Mouse (Mus musculus): ENCODE measurements around the gene Trib3. TPM values are rescaled to one million over a fixed set of nuclear protein-coding genes. Genes with fewer than 3 reads are reported as not detected.
"Not testable (repeated sequence)": the region's sequence is repeated elsewhere in the genome, so short reads cannot be mapped to it uniquely, and the experiment has no call there.

The Trib3 gene
- total RNA-seq, 2 experiments from 2014 or later, result 2.2 to 3.0 TPM

- intact Hi-C loops (cut with DNase I), result no loop called here
- no peak for DNase-seq (ENCODE audit: low spot score)
These were observed 21.6 kb downstream of the Trib3 start for GRCm38 (mm10) chr2:152322198-152322597.

GRCm38 (mm10) chr2:152321558-152321957 lies 22.3 kb downstream of the Trib3 start:
- intact Hi-C loops (cut with DNase I), result loop anchor here (2.0 kb wide), 1 partner anchor 21 kb away; no protein-coding TSS in a partner anchor
- no peak for DNase-seq (ENCODE audit: low spot score)

- intact Hi-C loops (cut with DNase I), result no loop called here
- no peak for DNase-seq (ENCODE audit: low spot score)
These were observed 26.8 kb downstream of the Trib3 start for GRCm38 (mm10) chr2:152317054-152317453.

- intact Hi-C loops (cut with DNase I), result no loop called here
- DNase-seq (ENCODE audit: low spot score), result no peak
These were observed 29.9 kb downstream of the Trib3 start for GRCm38 (mm10) chr2:152313926-152314325.

- intact Hi-C loops (cut with DNase I), result no loop called here
- no peak for DNase-seq (ENCODE audit: low spot score)
These were observed 30.8 kb downstream of the Trib3 start for GRCm38 (mm10) chr2:152312996-152313395.

- intact Hi-C loops (cut with DNase I), result no loop called here
- no peak for DNase-seq (ENCODE audit: low spot score)
These were observed 36.6 kb downstream of the Trib3 start for GRCm38 (mm10) chr2:152307186-152307585.

GRCm38 (mm10) chr2:152305480-152305879 lies 38.4 kb downstream of the Trib3 start:
- intact Hi-C loops (cut with DNase I), result no loop called here
- DNase-seq (ENCODE audit: low spot score), result no peak

- DNase-seq (ENCODE audit: low spot score), result no peak
- intact Hi-C loops (cut with DNase I), result no loop called here
These were observed 40.1 kb downstream of the Trib3 start for GRCm38 (mm10) chr2:152303781-152304180.

- DNase-seq (ENCODE audit: low spot score), result no peak
- intact Hi-C loops (cut with DNase I), result no loop called here
These were observed 41.0 kb downstream of the Trib3 start for GRCm38 (mm10) chr2:152302862-152303261.

- intact Hi-C loops (cut with DNase I), result loop anchor here (2.0 kb wide), 1 partner anchor 38 kb away; the partner anchor contains the start of gene Rbck1
- no peak for DNase-seq (ENCODE audit: low spot score)
These were observed 49.3 kb downstream of the Trib3 start for GRCm38 (mm10) chr2:152294541-152294940.

GRCm38 (mm10) chr2:152293727-152294475 lies 49.9 kb downstream of the Trib3 start, which contains the start of gene Tbc1d20:
Tbc1d20 (plus strand) TSS chr2:152293828.
- intact Hi-C loops (cut with DNase I), result loop anchor here (2.0 kb wide), 1 partner anchor 39 kb away; the partner anchor contains the start of gene Rbck1
- peak; percentile 89 for DNase-seq (ENCODE audit: low spot score)

- intact Hi-C loops (cut with DNase I), result no loop called here
- DNase-seq (ENCODE audit: low spot score), result no peak
These were observed 50.6 kb downstream of the Trib3 start for GRCm38 (mm10) chr2:152293179-152293726.

GRCm38 (mm10) chr2:152292475-152292874 lies 51.4 kb downstream of the Trib3 start:
- intact Hi-C loops (cut with DNase I), result no loop called here
- no peak for DNase-seq (ENCODE audit: low spot score)

GRCm38 (mm10) chr2:152289623-152290022 lies 54.2 kb downstream of the Trib3 start:
- DNase-seq (ENCODE audit: low spot score), result not testable (repeated sequence)

GRCm38 (mm10) chr2:152288046-152288445 lies 55.8 kb downstream of the Trib3 start:
- intact Hi-C loops (cut with DNase I), result no loop called here
- no peak for DNase-seq (ENCODE audit: low spot score)

More at GRCm38 (mm10) chr2:152289623-152290022, 54.2 kb downstream of the Trib3 start:
- intact Hi-C loops (cut with DNase I), result not testable (repeated sequence)

- no peak for DNase-seq (ENCODE audit: low spot score)
- intact Hi-C loops (cut with DNase I), result no loop called here
These were observed 56.3 kb downstream of the Trib3 start for GRCm38 (mm10) chr2:152287560-152287959.

Other genes with a start within 250 kb of the Trib3 start
- 10 to 100 TPM; 14.8 to 15.2 TPM for gene Srxn1, start 238.5 kb downstream of the Trib3 start, total RNA-seq (2021)
- 10 to 100 TPM; 24.3 to 34.0 TPM for gene Tcf15, start 200.5 kb downstream of the Trib3 start, total RNA-seq (2021)
- 100 to 1,000 TPM in 1 of 2 experiments, 10 to 100 TPM in 1; 95.2 to 104 TPM for gene Csnk2a1, start 117.2 kb downstream of the Trib3 start, total RNA-seq (2021)
- 10 to 100 TPM; 43.1 to 43.5 TPM for gene Tbc1d20, start 50.2 kb downstream of the Trib3 start, total RNA-seq (2021)
- gene Rbck1, start 11.4 kb downstream of the Trib3 start, total RNA-seq (2021), result 10 to 100 TPM; 51.9 to 55.9 TPM
- not detected for gene Nrsn2, start 32.6 kb upstream of the Trib3 start, total RNA-seq (2021)
- gene Sox12, start 54.0 kb upstream of the Trib3 start, total RNA-seq (2021), result 1 to 10 TPM; 9.5 to 9.7 TPM
- gene Zcchc3, start 71.0 kb upstream of the Trib3 start, total RNA-seq (2021), result 10 to 100 TPM in 1 of 2 experiments, 1 to 10 TPM in 1; 9.7 to 10.1 TPM
- gene 6820408C15Rik, start 71.6 kb upstream of the Trib3 start, total RNA-seq (2021), result 1 to 10 TPM; 2.8 to 3.0 TPM
- gene Defb23, start 120.6 kb upstream of the Trib3 start, total RNA-seq (2021), result not detected
- not detected for gene Defb20, start 133.0 kb upstream of the Trib3 start, total RNA-seq (2021)
- gene Defb22, start 146.1 kb upstream of the Trib3 start, total RNA-seq (2021), result not detected
- gene Defb26, start 167.7 kb upstream of the Trib3 start, total RNA-seq (2021), result not detected
- gene Defb28, start 174.2 kb upstream of the Trib3 start, total RNA-seq (2021), result not detected
- not detected for gene Defb29, start 196.1 kb upstream of the Trib3 start, total RNA-seq (2021)
- gene Gm17416, start 225.3 kb upstream of the Trib3 start, total RNA-seq (2021), result not detected
- gene Defb21, start 228.7 kb upstream of the Trib3 start, total RNA-seq (2021), result not detected
- not detected for gene Defb19, start 236.3 kb upstream of the Trib3 start, total RNA-seq (2021)

Data from heart, postnatal 25 days (tissue).